Mouse (Mus musculus) gastrocnemius, postnatal 4 days (tissue): ENCODE data around the gene A230050P20Rik. TPM values are rescaled to one million over a fixed set of nuclear protein-coding genes. Genes with fewer than 3 reads are reported as not detected.

ENCODE experiments used
- DNase-seq, 2 experiments: peaks; one replicate each; pipeline ENCODE4 v3.0.0; 2021 to 2022; ENCODE audit warnings: low spot score in 2 of 2, mixed read lengths in 2 of 2
- microRNA-seq: library from miRNA; unstranded; fragments of <30 nt; microRNA quantifications from one replicate; pipeline ENCODE4 v1.2.0, GENCODE M21; 2021
- total RNA-seq, 2 experiments: library from RNA; stranded (reverse); gene quantifications; 2 replicates each; pipeline ENCODE4 v1.2.3; 2021

Gene A230050P20Rik
- total RNA-seq, 2 experiments from 2014 or later: 8.2 to 9.7 TPM

DNA sequence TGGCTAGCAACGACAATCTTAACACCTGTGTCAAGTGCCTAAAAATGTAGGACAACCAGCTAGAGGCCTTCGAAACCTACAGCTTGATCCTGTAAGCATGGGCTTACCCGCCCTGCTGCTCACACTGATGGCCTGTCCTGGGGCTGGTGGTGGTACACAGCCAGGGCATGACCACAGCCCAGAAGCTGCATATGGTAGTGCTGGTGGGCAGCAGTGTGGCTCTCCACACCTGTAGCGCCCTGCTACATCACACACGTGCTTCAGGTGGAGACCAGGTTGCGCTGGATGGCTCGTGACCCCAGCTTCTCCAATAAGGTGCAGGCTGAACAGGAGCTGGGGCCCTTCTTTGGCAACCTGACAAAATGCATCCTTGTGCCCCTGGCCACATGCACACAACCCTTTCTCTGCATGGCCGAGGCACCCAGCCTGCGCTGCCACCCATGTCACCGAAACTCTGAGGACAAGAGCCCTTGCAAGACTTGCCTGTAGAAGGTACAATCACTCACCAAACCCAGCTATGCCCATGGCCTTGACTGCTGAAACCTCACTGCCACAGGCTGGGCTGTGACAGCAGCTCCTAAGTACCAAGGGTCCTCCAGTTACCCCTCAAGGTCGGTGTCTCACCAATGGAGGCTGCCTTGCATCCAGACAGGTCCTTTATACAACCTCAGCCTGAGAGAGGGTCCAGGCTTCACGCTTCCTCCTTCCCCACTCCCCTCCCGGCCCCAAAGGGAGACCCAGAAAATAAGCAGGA, 25.3 kb downstream of the A230050P20Rik start:
- DNase-seq: no peak

GRCm38 (mm10) chr9:20894629-20895028, 26.2 kb downstream of the A230050P20Rik start:
- no peak for DNase-seq

DNA sequence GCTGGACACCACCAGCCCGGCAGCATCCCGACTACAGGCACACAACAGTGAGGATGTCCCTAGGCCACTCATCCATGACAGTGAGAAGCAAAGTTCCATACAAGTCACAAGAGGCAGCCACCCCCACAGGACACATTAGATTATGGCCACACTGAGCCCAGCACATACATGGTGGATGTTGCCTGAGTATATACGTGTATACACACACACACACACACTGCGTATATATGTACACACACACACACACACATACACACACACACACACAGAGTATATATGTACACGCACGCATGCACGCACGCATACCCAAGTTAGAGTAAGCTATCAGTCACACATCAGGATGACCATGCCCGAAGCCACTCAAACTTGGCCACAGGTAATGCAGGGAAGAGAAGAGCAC, 26.9 kb downstream of the A230050P20Rik start:
- no peak for DNase-seq

- DNase-seq: no peak
These were observed 29.5 kb downstream of the A230050P20Rik start for GRCm38 (mm10) chr9:20897736-20898510.

DNA sequence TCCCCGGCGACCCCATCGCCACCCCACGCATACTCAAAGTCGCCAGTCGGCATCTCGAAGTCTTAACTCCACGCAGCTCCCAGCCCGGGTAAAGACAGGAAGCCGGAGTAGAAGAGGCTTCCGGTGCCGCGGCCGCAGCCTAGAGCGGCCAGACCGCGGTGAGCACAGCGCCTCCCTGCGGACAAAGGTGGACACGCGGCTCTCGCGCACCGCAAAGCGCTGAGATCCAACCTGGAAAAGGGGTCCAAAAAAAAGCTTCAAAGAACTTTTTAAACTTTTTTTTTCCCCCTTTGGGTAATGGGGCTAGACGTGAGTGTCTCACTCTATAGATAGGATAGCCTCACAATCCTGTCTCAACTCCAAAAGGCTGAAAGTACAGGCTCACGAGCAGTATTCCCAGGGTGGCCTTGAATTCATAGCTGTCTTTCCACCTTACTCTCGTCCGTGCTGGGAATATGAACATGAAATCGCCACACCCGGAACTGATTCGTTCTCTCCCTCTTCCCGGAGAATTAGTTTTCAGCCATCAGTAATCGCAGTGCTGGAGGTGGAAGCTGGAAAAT, 30.1 kb downstream of the A230050P20Rik start, which contains the start of gene Eif3g:
Eif3g (minus strand) TSS at position 113 of the 563 bp plus-strand sequence.
- DNase-seq: peak; percentile 77 to 87

- DNase-seq: no peak
These were observed 33.2 kb downstream of the A230050P20Rik start for GRCm38 (mm10) chr9:20901466-20902173.

DNA sequence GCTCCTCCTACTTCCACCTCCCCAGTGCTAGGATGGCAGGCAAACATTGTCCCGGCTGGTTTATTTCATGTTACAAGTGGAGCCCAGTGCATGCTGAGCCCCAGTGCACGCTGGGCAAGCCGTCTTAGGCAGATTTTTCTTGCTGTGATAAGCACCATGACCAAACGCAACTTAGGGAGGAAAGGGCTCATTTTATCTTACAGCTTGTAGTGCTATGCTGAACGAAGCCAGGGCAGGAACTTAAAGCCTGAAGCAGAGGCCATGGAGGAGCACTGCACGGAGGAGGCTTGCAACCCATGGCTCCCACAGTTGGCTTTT, 33.7 kb downstream of the A230050P20Rik start:
- DNase-seq: no peak

DNA sequence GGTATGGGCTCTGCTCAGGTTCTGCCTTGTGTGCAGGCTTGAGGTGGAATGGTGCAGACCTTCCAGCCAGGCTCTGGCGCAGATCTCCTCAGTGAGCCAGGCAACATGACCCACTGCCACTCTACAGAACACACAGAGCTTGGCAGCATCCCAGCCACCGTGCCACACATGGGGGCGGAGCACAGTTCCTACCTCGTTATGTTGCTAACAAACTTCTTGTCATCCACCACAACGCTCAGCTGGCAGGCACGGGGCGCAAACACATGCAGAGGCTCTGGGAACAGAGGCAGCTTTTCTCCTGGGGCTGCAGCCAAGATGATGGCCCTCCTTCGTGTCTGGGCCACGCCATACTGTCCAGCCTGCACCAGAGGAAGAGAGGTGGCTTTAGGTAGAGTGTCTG, 41.5 kb downstream of the A230050P20Rik start:
- DNase-seq: no peak

- DNase-seq: no peak
These were observed 47.7 kb downstream of the A230050P20Rik start for GRCm38 (mm10) chr9:20916160-20916559.

DNA sequence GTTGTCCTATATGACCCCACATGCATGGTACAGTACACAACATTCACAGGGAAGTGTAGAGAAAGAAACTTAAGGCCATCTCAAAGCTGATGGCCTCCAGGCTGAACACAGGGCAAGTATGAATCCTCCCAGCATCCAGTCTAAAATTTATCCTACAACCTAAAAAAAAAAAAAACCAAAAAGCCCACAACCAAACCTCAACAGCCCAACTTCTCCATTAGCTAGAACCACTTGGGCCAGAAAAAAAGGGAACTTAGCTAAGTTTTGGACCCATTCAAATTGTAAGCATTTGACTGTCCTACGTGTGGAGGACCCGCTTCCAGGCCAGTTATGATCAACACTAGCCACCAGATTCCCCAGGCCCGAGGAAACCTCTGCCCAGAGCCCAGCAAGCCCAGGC, 54.8 kb downstream of the A230050P20Rik start:
- DNase-seq: no peak

Small RNA genes lying within 50 kb of the gene (microRNA-seq; reads per million reads assigned to microRNA genes)
- 0.63 reads per million for gene Mir7081

Other genes with a start within 250 kb of the A230050P20Rik start
- gene Ubl5, start 225.8 kb upstream of the A230050P20Rik start, total RNA-seq: 100 to 1,000 TPM; 178 to 190 TPM
- 10 to 100 TPM; 15.1 to 17.2 TPM for gene Fbxl12, start 223.9 kb upstream of the A230050P20Rik start, total RNA-seq
- gene Pin1, start 216.5 kb upstream of the A230050P20Rik start, total RNA-seq: 10 to 100 TPM; 17.3 to 18.6 TPM
- gene Olfm2, start 122.3 kb upstream of the A230050P20Rik start, total RNA-seq: under 1 TPM; 0.74 to 0.98 TPM
- gene Col5a3, start 53.6 kb upstream of the A230050P20Rik start, total RNA-seq: 100 to 1,000 TPM; 156 to 159 TPM
- not detected for gene Rdh8, start 50.1 kb upstream of the A230050P20Rik start, total RNA-seq
- gene Angptl6, start 11.1 kb downstream of the A230050P20Rik start, total RNA-seq: 1 to 10 TPM; 3.9 to 4.5 TPM
- gene Ppan, start 19.5 kb downstream of the A230050P20Rik start, total RNA-seq: 10 to 100 TPM; 25.0 to 28.7 TPM
- gene Eif3g, start 30.0 kb downstream of the A230050P20Rik start, total RNA-seq: 100 to 1,000 TPM; 146 to 158 TPM
- 10 to 100 TPM; 44.5 to 46.0 TPM for gene Dnmt1, start 91.2 kb downstream of the A230050P20Rik start, total RNA-seq
- gene S1pr2, start 108.1 kb downstream of the A230050P20Rik start, total RNA-seq: 10 to 100 TPM; 19.8 to 20.2 TPM
- gene Mrpl4, start 134.1 kb downstream of the A230050P20Rik start, total RNA-seq: 10 to 100 TPM; 42.7 to 49.2 TPM
- gene Icam1, start 147.3 kb downstream of the A230050P20Rik start, total RNA-seq: 1 to 10 TPM; 5.4 to 6.7 TPM
- not detected for gene Icam4, start 160.7 kb downstream of the A230050P20Rik start, total RNA-seq
- under 1 TPM in 1 of 2 experiments, not detected in 1; 0.08 TPM for gene Icam5, start 163.4 kb downstream of the A230050P20Rik start, total RNA-seq
- not detected for gene Zglp1, start 198.5 kb downstream of the A230050P20Rik start, total RNA-seq
- under 1 TPM; 0.29 to 0.59 TPM for gene Gm49373, start 204.5 kb downstream of the A230050P20Rik start, total RNA-seq
- gene Fdx1l, start 205.0 kb downstream of the A230050P20Rik start, total RNA-seq: 10 to 100 TPM; 28.6 to 31.6 TPM
- 1 to 10 TPM; 1.3 to 1.7 TPM for gene Gm38431, start 223.4 kb downstream of the A230050P20Rik start, total RNA-seq
- gene Raver1, start 223.4 kb downstream of the A230050P20Rik start, total RNA-seq: 10 to 100 TPM; 33.0 to 37.3 TPM